Mouse (Mus musculus): ENCODE results near the gene Sema7a. TPM values are rescaled to one million over a fixed set of nuclear protein-coding genes. Genes with fewer than 3 reads are reported as not detected.

Gene Sema7a
- polyA plus RNA-seq, 1 experiment from 2014 or later, result 0.38 TPM

DNA sequence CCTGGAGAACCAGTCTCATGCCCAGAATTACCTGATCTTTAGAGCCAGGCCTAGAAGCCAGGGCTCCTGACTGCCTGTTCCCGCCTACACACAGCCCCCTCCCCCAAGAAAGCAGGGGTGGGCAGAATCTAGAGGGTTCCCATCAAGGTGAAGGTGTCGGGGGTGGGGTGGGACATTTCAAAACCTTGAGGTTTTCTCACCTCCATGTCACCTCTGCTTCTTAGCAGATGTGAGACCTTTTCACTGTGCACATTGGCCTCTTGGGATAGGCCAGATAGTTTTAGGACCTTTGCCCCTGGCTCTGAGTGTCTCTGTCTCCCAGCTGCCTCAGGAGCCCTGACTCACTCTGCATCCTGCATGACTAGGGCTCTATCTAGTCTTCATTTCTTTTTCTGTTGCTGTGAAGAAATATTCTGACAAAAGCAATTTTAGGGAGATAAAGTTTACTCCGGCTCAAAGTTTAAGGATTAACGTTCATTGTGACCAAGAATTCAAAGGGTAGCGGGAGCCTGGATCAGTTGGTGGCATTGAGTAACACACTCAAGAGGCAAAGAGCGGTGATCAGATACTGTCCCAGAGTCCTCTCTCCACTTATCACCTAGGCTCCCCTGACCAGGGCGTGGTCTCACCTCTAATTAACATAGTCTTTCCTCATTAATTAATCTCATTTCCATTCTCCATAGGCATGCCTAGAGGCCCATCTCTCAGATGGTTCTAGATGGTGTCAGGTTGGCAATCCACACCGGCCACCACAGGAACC, 29.1 kb downstream of the Sema7a start:
- H3K27me3 ChIP-seq (replicated peaks; ENCODE audit: control insufficient read depth, insufficient read depth, low read length), result no peaks in the 10 kb centered on the region
- H3K4me2 ChIP-seq (ENCODE audit: low read length), result no peak overlapping the region
- 85% methylated on average over 8 of the region's 8 CpGs for WGBS
- H3K4me1 ChIP-seq (replicated peaks; ENCODE audit: control insufficient read depth, insufficient read depth, low read length), result peaks cover 12% of the 10 kb centered on the region
- H3K27ac ChIP-seq (ENCODE audit: low read depth), result no peak overlapping the region
- no peak overlapping the region for H3K4me3 ChIP-seq (ENCODE audit: low read depth, low read length)
- no peaks in the 10 kb centered on the region for H3K9me3 ChIP-seq (ENCODE audit: control insufficient read depth, low read length)
- ATAC-seq (replicated peaks; ENCODE audit: low FRiP score, low TSS enrichment, low read depth) (no peak), DNase-seq (ENCODE audit: low spot score) (no peak)
- no peaks in the 10 kb centered on the region for H3K36me3 ChIP-seq (ENCODE audit: control insufficient read depth, insufficient read depth, low read length)
- H3K9ac ChIP-seq (ENCODE audit: low read length), result no peak overlapping the region

DNA sequence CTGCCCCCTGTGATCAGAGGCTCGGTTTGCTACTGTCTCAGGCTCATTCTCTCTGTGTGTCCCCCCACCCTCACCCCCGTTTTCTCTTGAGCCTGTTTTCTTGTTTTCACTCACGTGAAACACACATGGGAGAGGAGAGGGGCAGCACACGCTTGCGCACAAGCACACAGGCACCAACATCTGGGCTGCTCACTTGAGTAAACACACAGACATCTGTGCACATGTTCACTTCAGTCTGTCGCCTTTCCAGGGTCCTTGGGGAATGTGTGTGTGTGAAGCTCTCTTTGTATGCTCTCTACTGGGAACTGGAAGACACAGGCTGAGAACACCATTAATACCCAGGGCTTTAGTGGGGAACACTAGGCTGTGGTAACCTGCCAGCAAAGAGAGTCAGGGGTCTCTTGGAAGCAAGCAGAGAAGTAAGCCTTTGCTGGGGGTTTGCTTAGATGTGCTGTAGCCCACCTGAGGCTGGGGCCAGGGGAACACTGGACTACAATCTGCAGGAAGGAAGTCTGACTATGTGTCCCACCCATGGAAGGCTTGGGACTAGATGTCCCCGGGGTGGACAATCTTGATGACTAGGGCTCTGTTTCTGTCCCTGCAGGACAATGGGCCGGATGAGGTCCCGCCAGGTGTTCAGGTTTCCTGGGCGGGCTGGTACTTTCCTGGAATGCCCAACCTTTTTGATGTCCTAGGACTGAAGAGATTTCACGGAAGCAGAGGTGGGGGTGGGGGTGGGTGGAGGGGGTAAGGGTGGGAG, 30.0 kb downstream of the Sema7a start:
- H3K36me3 ChIP-seq (ENCODE audit: control insufficient read depth, insufficient read depth, low read length), result no peaks in the 10 kb centered on the region
- no peaks in the 10 kb centered on the region for H3K27me3 ChIP-seq (replicated peaks; ENCODE audit: control insufficient read depth, insufficient read depth, low read length)
- WGBS, result 69% methylated on average over 11 of the region's 11 CpGs
- H3K9ac ChIP-seq (ENCODE audit: low read length), result no peak overlapping the region
- H3K27ac ChIP-seq (ENCODE audit: low read depth), result no peak overlapping the region
- H3K9me3 ChIP-seq (ENCODE audit: control insufficient read depth, low read length), result no peaks in the 10 kb centered on the region
- no peak overlapping the region for H3K4me2 ChIP-seq (ENCODE audit: low read length)
- ATAC-seq (replicated peaks; ENCODE audit: low FRiP score, low TSS enrichment, low read depth) (no peak), DNase-seq (ENCODE audit: low spot score) (no peak)
- H3K4me3 ChIP-seq (ENCODE audit: low read depth, low read length), result no peak overlapping the region
- H3K4me1 ChIP-seq (replicated peaks; ENCODE audit: control insufficient read depth, insufficient read depth, low read length), result peaks cover 12% of the 10 kb centered on the region

- DNase-seq (ENCODE audit: low spot score) (no peak), ATAC-seq (replicated peaks; ENCODE audit: low FRiP score, low TSS enrichment, low read depth) (no peak)
- no peak overlapping the region for H3K9ac ChIP-seq (ENCODE audit: low read length)
- H3K36me3 ChIP-seq (ENCODE audit: control insufficient read depth, insufficient read depth, low read length), result no peaks in the 10 kb centered on the region
- H3K4me2 ChIP-seq (ENCODE audit: low read length), result no peak overlapping the region
- H3K4me1 ChIP-seq (replicated peaks; ENCODE audit: control insufficient read depth, insufficient read depth, low read length), result peaks cover 12% of the 10 kb centered on the region
- 69% methylated on average over 5 of the region's 5 CpGs for WGBS
- no peaks in the 10 kb centered on the region for H3K9me3 ChIP-seq (ENCODE audit: control insufficient read depth, low read length)
- no peaks in the 10 kb centered on the region for H3K27me3 ChIP-seq (replicated peaks; ENCODE audit: control insufficient read depth, insufficient read depth, low read length)
- H3K4me3 ChIP-seq (ENCODE audit: low read depth, low read length), result no peak overlapping the region
- no peak overlapping the region for H3K27ac ChIP-seq (ENCODE audit: low read depth)
These were observed 31.5 kb downstream of the Sema7a start for GRCm38 (mm10) chr9:57971413-57971812.

DNA sequence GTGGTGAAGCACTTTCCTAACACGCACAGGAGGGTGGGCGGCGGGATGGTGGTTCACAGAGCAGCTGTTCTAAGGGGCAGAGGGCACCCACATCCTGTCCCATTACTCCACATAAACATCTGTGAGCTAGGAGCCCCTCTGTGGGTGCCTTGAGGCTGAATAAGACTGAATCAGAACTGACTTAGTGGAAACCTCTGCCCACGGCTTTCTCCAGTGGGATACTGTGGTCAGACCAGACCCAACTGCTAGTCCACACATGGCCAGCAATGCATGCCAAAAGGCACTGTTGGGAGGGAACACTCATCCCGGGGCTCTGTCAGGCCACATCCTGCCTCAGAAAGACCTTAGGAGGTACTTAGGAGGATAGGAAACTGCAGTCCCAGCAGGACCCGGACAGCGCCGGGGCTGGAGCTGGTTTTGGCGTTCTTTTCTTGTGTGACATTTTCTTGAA, 32.3 kb downstream of the Sema7a start:
- WGBS, result 46% methylated on average over 9 of the region's 9 CpGs
- no peak overlapping the region for H3K9ac ChIP-seq (ENCODE audit: low read length)
- no peak for DNase-seq (ENCODE audit: low spot score)
- no peak overlapping the region for H3K4me2 ChIP-seq (ENCODE audit: low read length)
- no peak for ATAC-seq (replicated peaks; ENCODE audit: low FRiP score, low TSS enrichment, low read depth)
- H3K27ac ChIP-seq (ENCODE audit: low read depth), result no peak overlapping the region
- H3K36me3 ChIP-seq (ENCODE audit: control insufficient read depth, insufficient read depth, low read length), result no peaks in the 10 kb centered on the region
- H3K4me1 ChIP-seq (replicated peaks; ENCODE audit: control insufficient read depth, insufficient read depth, low read length), result peaks cover 12% of the 10 kb centered on the region
- no peak overlapping the region for H3K4me3 ChIP-seq (ENCODE audit: low read depth, low read length)
- no peaks in the 10 kb centered on the region for H3K27me3 ChIP-seq (replicated peaks; ENCODE audit: control insufficient read depth, insufficient read depth, low read length)
- no peaks in the 10 kb centered on the region for H3K9me3 ChIP-seq (ENCODE audit: control insufficient read depth, low read length)

DNA sequence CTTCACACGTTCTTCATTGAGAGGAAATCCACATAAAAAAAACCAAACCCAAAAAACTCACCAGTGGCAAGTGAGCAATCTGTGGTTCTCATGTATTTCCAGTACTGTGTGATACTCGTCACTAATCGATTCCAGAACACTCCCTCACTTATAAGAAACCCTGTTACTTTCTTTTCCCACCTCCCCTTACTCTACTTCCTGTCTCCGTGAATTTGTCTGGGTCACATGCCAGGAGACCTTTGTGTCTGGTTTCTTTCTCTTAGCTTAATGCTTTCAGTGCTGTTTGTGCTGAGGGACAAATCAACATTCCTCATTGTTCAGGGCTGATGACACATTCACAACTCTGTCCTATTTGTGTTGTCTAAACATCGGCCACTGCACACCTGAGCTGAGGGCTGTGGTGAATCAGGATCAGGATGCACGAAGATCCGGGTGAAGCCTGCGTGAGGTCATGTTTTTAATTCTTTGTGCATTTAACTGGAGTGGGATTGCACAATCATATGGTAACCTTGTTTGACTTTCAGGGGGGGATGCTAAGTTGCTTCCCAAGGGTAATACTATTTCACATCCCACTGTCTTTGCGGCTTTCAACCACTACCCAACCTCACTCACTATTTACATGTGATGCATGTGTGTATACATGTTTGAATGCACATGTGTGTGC, 33.0 kb downstream of the Sema7a start:
- H3K4me3 ChIP-seq (ENCODE audit: low read depth, low read length), result no peak overlapping the region
- H3K4me1 ChIP-seq (replicated peaks; ENCODE audit: control insufficient read depth, insufficient read depth, low read length), result peaks cover 12% of the 10 kb centered on the region
- no peaks in the 10 kb centered on the region for H3K27me3 ChIP-seq (replicated peaks; ENCODE audit: control insufficient read depth, insufficient read depth, low read length)
- no peak overlapping the region for H3K9ac ChIP-seq (ENCODE audit: low read length)
- DNase-seq (ENCODE audit: low spot score) (no peak), ATAC-seq (replicated peaks; ENCODE audit: low FRiP score, low TSS enrichment, low read depth) (no peak)
- H3K36me3 ChIP-seq (ENCODE audit: control insufficient read depth, insufficient read depth, low read length), result no peaks in the 10 kb centered on the region
- no peak overlapping the region for H3K4me2 ChIP-seq (ENCODE audit: low read length)
- no peaks in the 10 kb centered on the region for H3K9me3 ChIP-seq (ENCODE audit: control insufficient read depth, low read length)
- WGBS, result 31% methylated on average over 9 of the region's 9 CpGs
- H3K27ac ChIP-seq (ENCODE audit: low read depth), result no peak overlapping the region

DNA sequence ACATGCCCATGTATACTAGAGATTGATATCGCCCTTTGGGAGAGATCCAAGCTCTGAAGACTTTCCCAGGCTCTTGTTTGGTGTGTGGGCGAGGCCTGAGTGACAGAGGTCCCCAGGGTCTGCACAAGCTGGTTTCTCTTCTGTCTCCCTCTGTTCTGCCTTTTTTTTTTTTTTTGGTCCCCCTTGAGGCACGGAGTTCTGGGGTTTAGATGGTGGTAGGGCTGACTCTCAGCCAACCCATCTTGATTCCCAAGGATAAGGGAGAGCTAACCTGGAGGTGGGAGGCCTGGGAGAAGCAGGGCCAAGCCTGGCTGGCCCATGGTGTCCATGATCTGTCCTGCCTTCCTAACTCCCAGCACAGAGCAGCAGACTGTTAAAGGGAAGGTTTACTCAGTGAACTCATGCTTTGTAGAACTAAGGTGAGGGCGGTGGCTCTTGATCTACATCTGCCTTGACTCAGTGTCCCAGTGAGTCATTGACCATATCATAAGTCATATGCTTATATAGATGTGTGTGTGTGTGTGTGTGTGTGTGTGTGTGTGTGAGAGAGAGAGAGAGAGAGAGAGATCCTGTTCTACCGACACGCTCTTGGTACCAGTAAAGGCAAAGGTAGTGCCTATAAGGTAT, 33.6 kb downstream of the Sema7a start:
- no peaks in the 10 kb centered on the region for H3K27me3 ChIP-seq (replicated peaks; ENCODE audit: control insufficient read depth, insufficient read depth, low read length)
- H3K9ac ChIP-seq (ENCODE audit: low read length), result no peak overlapping the region
- DNase-seq (ENCODE audit: low spot score) (no peak), ATAC-seq (replicated peaks; ENCODE audit: low FRiP score, low TSS enrichment, low read depth) (no peak)
- no peaks in the 10 kb centered on the region for H3K9me3 ChIP-seq (ENCODE audit: control insufficient read depth, low read length)
- H3K36me3 ChIP-seq (ENCODE audit: control insufficient read depth, insufficient read depth, low read length), result no peaks in the 10 kb centered on the region
- peaks cover 12% of the 10 kb centered on the region for H3K4me1 ChIP-seq (replicated peaks; ENCODE audit: control insufficient read depth, insufficient read depth, low read length)
- no peak overlapping the region for H3K4me2 ChIP-seq (ENCODE audit: low read length)
- no peak overlapping the region for H3K4me3 ChIP-seq (ENCODE audit: low read depth, low read length)
- H3K27ac ChIP-seq (ENCODE audit: low read depth), result no peak overlapping the region
- 90% methylated on average over 6 of the region's 6 CpGs for WGBS

- peaks cover 12% of the 10 kb centered on the region for H3K4me1 ChIP-seq (replicated peaks; ENCODE audit: control insufficient read depth, insufficient read depth, low read length)
- 68% methylated on average over 5 of the region's 5 CpGs for WGBS
- H3K9ac ChIP-seq (ENCODE audit: low read length), result no peak overlapping the region
- ATAC-seq (replicated peaks; ENCODE audit: low FRiP score, low TSS enrichment, low read depth), result no peak
- no peak overlapping the region for H3K27ac ChIP-seq (ENCODE audit: low read depth)
- H3K27me3 ChIP-seq (replicated peaks; ENCODE audit: control insufficient read depth, insufficient read depth, low read length), result no peaks in the 10 kb centered on the region
- H3K4me2 ChIP-seq (ENCODE audit: low read length), result no peak overlapping the region
- H3K4me3 ChIP-seq (ENCODE audit: low read depth, low read length), result no peak overlapping the region
- no peak for DNase-seq (ENCODE audit: low spot score)
- no peaks in the 10 kb centered on the region for H3K9me3 ChIP-seq (ENCODE audit: control insufficient read depth, low read length)
- H3K36me3 ChIP-seq (ENCODE audit: control insufficient read depth, insufficient read depth, low read length), result no peaks in the 10 kb centered on the region
These were observed 34.3 kb downstream of the Sema7a start for GRCm38 (mm10) chr9:57974221-57974620.

GRCm38 (mm10) chr9:57975200-57975821, 35.4 kb downstream of the Sema7a start:
- Histone ChIP-seq H3K27me3 (replicated peaks; ENCODE audit: control insufficient read depth, insufficient read depth, low read length) (no peaks in the 10 kb centered on the region), H3K36me3 (ENCODE audit: control insufficient read depth, insufficient read depth, low read length) (no peaks in the 10 kb centered on the region), H3K4me2 (ENCODE audit: low read length) (no peak overlapping the region), H3K27ac (ENCODE audit: low read depth) (no peak overlapping the region), H3K9ac (ENCODE audit: low read length) (no peak overlapping the region), H3K4me3 (ENCODE audit: low read depth, low read length) (no peak overlapping the region), H3K4me1 (replicated peaks; ENCODE audit: control insufficient read depth, insufficient read depth, low read length) (peaks cover 12% of the 10 kb centered on the region), H3K9me3 (ENCODE audit: control insufficient read depth, low read length) (no peaks in the 10 kb centered on the region)
- DNase-seq (ENCODE audit: low spot score) (no peak), ATAC-seq (replicated peaks; ENCODE audit: low FRiP score, low TSS enrichment, low read depth) (no peak)
- 58% methylated on average over 5 of the region's 5 CpGs for WGBS
